Mouse (Mus musculus) kidney, adult 2 months (tissue): ENCODE data around the gene Trem3. TPM values are rescaled to one million over a fixed set of nuclear protein-coding genes. Genes with fewer than 3 reads are reported as not detected.
A peak's percentile ranks its signal among the peaks of the same experiment; 100 is the strongest.

Experiments used
- DNase-seq: peaks from one replicate; pipeline ENCODE4 v3.0.0; 2021
- H3K27ac ChIP-seq: fragments of 200-500 bp; 2 replicates; pipeline ENCODE4 v1.5.1; 2012; ENCODE audit warnings: low read depth, low read length, control low read depth, inconsistent platforms; ENCODE audit not compliant: insufficient read depth
- H3K27me3 ChIP-seq: fragments of 200-500 bp; replicated peaks from 2 replicates; pipeline ENCODE4 v1.6.1; 2012; ENCODE audit warnings: mild to moderate bottlenecking, moderate library complexity, low read length, inconsistent platforms; ENCODE audit not compliant: control insufficient read depth, insufficient read depth
- H3K36me3 ChIP-seq: fragments of 200-500 bp; 2 replicates; pipeline ENCODE4 v1.6.1; 2012; ENCODE audit warnings: mild to moderate bottlenecking, moderate library complexity, low read length, inconsistent platforms; ENCODE audit not compliant: control insufficient read depth, insufficient read depth
- H3K4me1 ChIP-seq: fragments of 200-500 bp; 2 replicates; pipeline ENCODE4 v1.6.1; 2011; ENCODE audit warnings: low read length; ENCODE audit not compliant: control insufficient read depth, insufficient read depth
- H3K4me3 ChIP-seq: fragments of 200-500 bp; 2 replicates; pipeline ENCODE4 v1.5.1; 2011; ENCODE audit warnings: mild to moderate bottlenecking, low read depth, low read length, control low read depth; ENCODE audit not compliant: insufficient read depth
- CTCF ChIP-seq: fragments of 200-500 bp; conservative IDR thresholded peaks from 2 replicates; pipeline ENCODE4 v1.5.1; 2011; ENCODE audit warnings: low read depth, mild to moderate bottlenecking, control low read depth, low read length, moderate library complexity, mixed read lengths; ENCODE audit not compliant: insufficient read depth, insufficient read length
- POLR2A ChIP-seq: fragments of 200-500 bp; IDR thresholded peaks from one replicate; pipeline ENCODE4 v1.6.1; 2011; ENCODE audit warnings: low read depth, low read length, control low read depth
- WGBS: fragments of 180-500 bp; shearing (Covaris S2); methylation state at CpG from one replicate; pipeline ENCODE4 v1.1.7; 2018; 5-methylcytosine and 5-hydroxymethylcytosine counted together
- polyA plus RNA-seq: library from polyadenylated mRNA; depleted of rRNA; stranded (reverse); fragments of >200 nt; gene quantifications from 2 replicates; pipeline ENCODE4 v1.2.3, GENCODE M21; 2012

Trem3 gene
- polyA plus RNA-seq, 1 experiment = 0.11 TPM

DNA sequence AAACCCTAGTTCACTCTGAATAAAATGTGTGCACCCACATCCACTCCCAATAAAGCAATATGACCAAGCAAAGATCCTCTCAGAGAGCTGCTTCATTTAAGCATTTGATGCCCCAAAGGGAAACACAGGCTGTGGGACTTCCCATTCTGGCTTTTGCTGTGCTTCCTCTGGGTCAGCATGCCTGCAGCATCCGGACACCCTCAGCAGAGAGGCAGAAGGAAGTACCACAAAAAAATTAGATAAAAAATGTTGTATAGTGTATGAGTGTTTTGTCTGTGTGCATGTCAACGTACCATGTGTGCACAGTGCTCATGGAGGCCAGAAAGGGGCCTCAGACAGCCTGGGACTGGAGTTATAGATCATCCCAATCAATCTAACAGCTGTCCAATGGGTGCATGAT, 14.3 kb downstream of the Trem3 start:
- TF ChIP-seq CTCF = no peak
- TF ChIP-seq POLR2A = no peak
- Histone ChIP-seq H3K36me3 (no peaks in the 10 kb centered on the region), H3K4me3 (no peak overlapping the region), H3K27ac (no peak overlapping the region), H3K4me1 (no peaks in the 10 kb centered on the region), H3K27me3 (no peaks in the 10 kb centered on the region)
- peak; percentile 8 for DNase-seq
- 79% methylated on average over 2 of the region's 2 CpGs for WGBS

GRCm38 (mm10) chr17:48263741-48264362, 16.3 kb downstream of the Trem3 start, which contains the start of gene Treml4:
Gene Treml4, plus strand, starts transcription at chr17:48264295.
- Histone ChIP-seq H3K4me3 (no peak within 1 kb of the TSS), H3K27me3 (no peaks in the 10 kb centered on the region), H3K4me1 (no peaks in the 10 kb centered on the region), H3K27ac (no peak within 1 kb of the TSS), H3K36me3 (no peaks in the 10 kb centered on the region)
- no peak for DNase-seq
- no peak for TF ChIP-seq POLR2A
- no peak for TF ChIP-seq CTCF
- 82% methylated on average over 3 of the region's 3 CpGs for WGBS

- Histone ChIP-seq H3K27me3 (no peaks in the 10 kb centered on the region), H3K36me3 (no peaks in the 10 kb centered on the region), H3K4me3 (no peak overlapping the region), H3K27ac (no peak overlapping the region), H3K4me1 (no peaks in the 10 kb centered on the region)
- 95% methylated on average over 7 of the region's 7 CpGs for WGBS
- DNase-seq = no peak
- TF ChIP-seq POLR2A = no peak
- TF ChIP-seq CTCF = no peak
Observed at GRCm38 (mm10) chr17:48264662-48265061, 17.1 kb downstream of the Trem3 start.

- DNase-seq = no peak
- no peak for TF ChIP-seq POLR2A
- no peak for TF ChIP-seq CTCF
- H3K27me3 ChIP-seq = no peaks in the 10 kb centered on the region
- H3K4me1 ChIP-seq = no peaks in the 10 kb centered on the region
- 23% methylated on average over 2 of the region's 2 CpGs for WGBS
- H3K27ac ChIP-seq = no peak overlapping the region
- H3K4me3 ChIP-seq = no peak overlapping the region
- no peaks in the 10 kb centered on the region for H3K36me3 ChIP-seq
Observed at GRCm38 (mm10) chr17:48266138-48266537, 18.6 kb downstream of the Trem3 start.

GRCm38 (mm10) chr17:48266610-48267304, 19.2 kb downstream of the Trem3 start:
- no peaks in the 10 kb centered on the region for H3K4me1 ChIP-seq
- DNase-seq = no peak
- H3K36me3 ChIP-seq = no peaks in the 10 kb centered on the region
- H3K27me3 ChIP-seq = no peaks in the 10 kb centered on the region
- WGBS = 31% methylated on average over 2 of the region's 2 CpGs
- H3K4me3 ChIP-seq = no peak overlapping the region
- no peak overlapping the region for H3K27ac ChIP-seq
- no peak for TF ChIP-seq POLR2A
- no peak for TF ChIP-seq CTCF

GRCm38 (mm10) chr17:48267591-48267990, 20.0 kb downstream of the Trem3 start:
- 83% methylated on average over 1 of the region's 1 CpGs for WGBS
- no peak overlapping the region for H3K27ac ChIP-seq
- no peaks in the 10 kb centered on the region for H3K4me1 ChIP-seq
- H3K4me3 ChIP-seq = no peak overlapping the region
- TF ChIP-seq CTCF (no peak), POLR2A (no peak)
- no peak for DNase-seq
- H3K36me3 ChIP-seq = no peaks in the 10 kb centered on the region
- no peaks in the 10 kb centered on the region for H3K27me3 ChIP-seq

DNA sequence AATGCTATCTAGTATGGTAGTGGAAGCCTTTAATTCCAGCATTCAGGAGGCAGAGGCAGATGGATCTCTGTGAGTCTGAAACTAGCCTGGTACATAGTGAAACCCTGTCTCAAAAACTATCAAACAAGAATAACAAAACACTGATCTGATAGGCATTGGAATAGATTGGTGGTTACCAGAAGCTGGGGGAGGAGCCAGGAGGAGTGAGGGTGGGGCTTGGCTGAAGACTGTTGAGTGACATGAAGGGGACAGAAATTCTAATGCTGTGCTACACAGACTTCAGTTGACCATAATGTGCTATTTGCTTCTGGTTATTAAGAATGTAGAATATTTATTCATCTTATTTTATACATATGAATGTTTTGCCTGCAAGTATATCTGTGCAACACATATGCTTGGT, 20.7 kb downstream of the Trem3 start:
- TF ChIP-seq POLR2A (no peak), CTCF (no peak)
- Histone ChIP-seq H3K27ac (no peak overlapping the region), H3K36me3 (no peaks in the 10 kb centered on the region), H3K27me3 (no peaks in the 10 kb centered on the region), H3K4me3 (no peak overlapping the region), H3K4me1 (no peaks in the 10 kb centered on the region)
- DNase-seq = no peak
